Mouse (Mus musculus) cortical plate, adult 2 months (tissue): Measurements from ENCODE around the gene P2ry14.

ENCODE experiments used
- CTCF ChIP-seq: fragments of 200-500 bp; IDR thresholded peaks from 2 replicates; pipeline ENCODE4 v1.5.1; 2011; ENCODE audit warnings: mild to moderate bottlenecking, control low read depth, low read length; ENCODE audit not compliant: insufficient read depth; ENCODE audit errors: extremely low read depth
- POLR2A ChIP-seq: fragments of 200-500 bp; IDR thresholded peaks from 2 replicates; pipeline ENCODE4 v1.6.1; 2011; ENCODE audit warnings: mild to moderate bottlenecking, low read length, control low read depth; ENCODE audit not compliant: insufficient read depth; ENCODE audit errors: extremely low read depth

DNA sequence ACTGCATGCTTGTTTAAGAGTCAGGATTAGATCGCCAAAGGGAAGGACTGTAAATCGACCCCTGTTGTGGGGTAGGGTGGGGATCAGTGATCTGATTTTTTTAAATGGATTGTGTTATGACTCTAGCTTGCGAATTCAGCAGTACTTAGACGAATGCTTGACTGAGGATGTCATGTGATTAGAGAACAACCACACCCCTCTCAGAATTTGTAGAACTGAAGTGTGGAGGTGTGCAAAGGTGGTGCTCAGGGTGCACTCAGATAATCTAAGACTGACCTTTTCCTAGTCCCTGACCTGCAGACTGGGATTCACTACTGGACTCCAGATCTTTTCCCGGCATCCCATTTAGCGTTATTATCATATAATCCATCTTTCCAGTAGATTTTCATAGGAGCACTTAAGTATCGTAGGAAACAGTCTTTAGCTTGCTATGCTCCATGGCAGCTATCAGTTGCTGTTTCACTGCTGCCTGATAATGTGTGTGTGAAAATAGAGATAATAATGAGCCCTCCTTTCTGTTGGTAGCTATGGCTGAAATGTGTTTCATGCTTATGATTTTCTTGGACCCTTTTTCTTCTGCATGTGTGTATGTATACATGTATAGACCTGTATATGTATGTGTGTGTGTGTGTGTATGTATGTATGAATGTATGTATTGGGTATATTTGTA, 31.5 kb downstream of the P2ry14 start:
- TF ChIP-seq POLR2A (no peak), CTCF (no peak)
